Mouse (Mus musculus): ENCODE results near the gene Dcaf8.

Dcaf8 gene

GRCm38 (mm10) chr1:172198316-172198715 lies 50.4 kb downstream of the Dcaf8 start:
- no peak for DNase-seq

DNA sequence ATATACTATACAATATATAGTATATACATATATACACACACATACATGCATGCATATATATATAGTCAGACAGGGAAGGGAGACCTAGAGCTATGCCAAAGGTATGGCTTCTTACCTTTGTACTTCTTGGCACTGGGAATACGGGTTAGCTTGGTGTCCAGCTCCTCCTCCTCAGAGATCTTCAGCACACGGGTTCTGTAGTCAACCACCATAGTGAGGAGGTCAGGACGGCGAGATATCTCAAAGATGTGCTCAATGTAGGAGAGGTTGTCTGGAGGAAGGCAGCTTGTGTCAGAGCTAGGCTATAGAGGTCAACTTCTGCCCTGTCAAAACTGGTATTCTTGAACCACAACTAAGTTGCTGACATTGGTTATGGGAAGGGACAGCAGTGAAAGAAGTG lies 51.1 kb downstream of the Dcaf8 start:
- DNase-seq, result no peak

DNA sequence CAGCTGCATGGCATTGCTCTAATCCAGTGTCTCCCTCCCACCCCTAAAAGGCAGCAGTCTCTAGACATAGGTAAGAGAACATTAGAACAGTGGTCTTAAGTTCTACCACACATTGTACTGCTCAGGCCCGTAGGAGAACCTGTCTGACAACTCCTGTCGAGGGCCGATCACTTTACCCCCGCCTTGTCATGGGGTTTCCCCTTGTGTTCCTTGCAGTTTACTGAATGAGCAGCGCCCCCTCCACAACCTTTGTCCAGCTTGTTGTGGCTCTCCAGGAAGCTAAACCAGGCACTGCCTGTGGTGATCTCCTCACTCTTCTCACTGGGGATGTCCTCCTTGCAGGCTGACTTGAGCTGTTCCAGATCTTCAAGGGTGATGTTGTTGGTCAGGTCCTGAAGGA lies 52.3 kb downstream of the Dcaf8 start:
- peak; percentile 43 to 55 for DNase-seq

DNA sequence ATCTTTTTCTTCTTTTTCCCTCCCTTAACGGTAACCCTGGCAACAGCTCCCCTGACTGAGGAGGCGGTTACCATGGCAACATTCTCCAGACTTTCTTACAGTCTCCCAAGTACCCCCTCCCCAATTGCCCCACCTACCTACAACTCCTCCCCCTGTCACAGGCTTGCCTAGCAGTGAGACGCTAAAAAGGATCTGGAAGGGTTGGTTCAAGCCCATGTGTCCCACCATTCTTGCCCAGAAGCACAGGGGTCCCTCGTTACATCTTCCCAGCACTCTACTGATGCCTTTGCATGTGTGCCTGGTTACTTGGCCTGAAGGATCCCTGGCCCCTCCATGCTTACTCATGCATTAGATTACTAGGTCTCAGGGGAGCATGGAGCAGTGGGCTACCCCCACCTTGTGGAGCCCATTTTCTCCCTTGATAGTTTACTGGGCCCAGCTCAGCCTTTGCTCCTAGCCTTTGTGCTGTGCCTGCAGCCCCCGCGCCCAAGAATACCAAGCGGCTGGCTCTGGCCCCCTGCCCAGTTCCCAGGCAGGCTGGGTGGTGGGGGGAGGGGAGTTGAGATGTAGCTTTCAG lies 53.1 kb downstream of the Dcaf8 start:
- DNase-seq, result no peak

DNA sequence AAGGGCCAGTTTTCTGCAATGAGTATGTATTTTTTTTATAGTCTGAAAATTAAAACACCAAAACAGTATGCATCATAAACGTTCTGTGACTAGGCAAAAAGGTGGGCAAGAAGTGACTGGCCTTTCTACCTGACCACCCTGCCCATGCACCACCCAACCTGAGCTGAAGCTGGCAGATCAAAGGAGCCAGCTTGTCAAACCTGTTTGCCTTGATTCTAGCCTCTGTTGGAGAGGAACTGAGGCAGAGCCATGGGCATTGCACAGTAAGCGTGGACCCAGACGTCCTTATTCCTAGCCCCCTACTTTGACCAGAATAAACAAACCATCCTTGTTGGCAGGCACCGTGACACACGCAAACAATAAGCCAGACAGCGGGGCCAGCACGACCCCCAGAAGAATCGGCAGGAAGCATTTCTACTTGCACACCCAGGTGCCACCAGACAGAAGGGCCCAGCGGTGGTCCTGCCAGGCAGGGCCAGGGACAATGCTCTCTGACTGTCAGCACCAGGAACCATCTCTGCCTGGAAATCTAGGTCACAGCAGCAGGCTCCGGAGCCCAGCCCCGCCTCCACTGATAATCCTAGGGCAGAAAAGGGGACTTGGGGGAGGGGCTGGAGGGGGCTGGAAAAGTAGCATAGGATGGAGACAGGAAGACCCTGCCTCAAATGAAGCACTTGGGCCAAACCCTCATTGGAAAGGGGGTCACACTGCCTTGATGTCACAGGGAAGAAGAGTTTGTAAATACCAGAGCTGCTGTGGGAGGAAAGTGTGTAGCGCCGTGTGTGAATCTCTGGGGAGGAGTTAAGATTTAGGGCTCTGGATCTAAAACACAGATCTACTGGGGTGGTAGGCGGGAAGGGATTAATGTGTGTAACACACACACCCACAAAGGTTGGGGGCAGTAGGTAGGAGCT lies 54.3 kb downstream of the Dcaf8 start:
- no peak for DNase-seq

- DNase-seq, result no peak
These were observed 55.1 kb downstream of the Dcaf8 start for GRCm38 (mm10) chr1:172202894-172203522.

GRCm38 (mm10) chr1:172203566-172203965 lies 55.7 kb downstream of the Dcaf8 start:
- no peak for DNase-seq

GRCm38 (mm10) chr1:172204033-172204813 lies 56.3 kb downstream of the Dcaf8 start:
- DNase-seq, result no peak

GRCm38 (mm10) chr1:172204814-172205740 lies 57.2 kb downstream of the Dcaf8 start:
- no peak for DNase-seq

- no peak for DNase-seq
These were observed 57.8 kb downstream of the Dcaf8 start for GRCm38 (mm10) chr1:172205741-172206087.

- DNase-seq, result peak; percentile 86 to 89
These were observed 58.4 kb downstream of the Dcaf8 start, which contains the start of gene Pea15a for GRCm38 (mm10) chr1:172206141-172206917. Gene Pea15a (minus strand): TSS chr1:172206804.

- no peak for DNase-seq
These were observed 59.3 kb downstream of the Dcaf8 start for GRCm38 (mm10) chr1:172207111-172207584.

GRCm38 (mm10) chr1:172212776-172213175 lies 64.9 kb downstream of the Dcaf8 start:
- DNase-seq, result no peak

GRCm38 (mm10) chr1:172213771-172214170 lies 65.9 kb downstream of the Dcaf8 start:
- DNase-seq, result no peak

GRCm38 (mm10) chr1:172214748-172215147 lies 66.9 kb downstream of the Dcaf8 start:
- DNase-seq, result peak in 1 of 2 experiments; percentile 36

DNA sequence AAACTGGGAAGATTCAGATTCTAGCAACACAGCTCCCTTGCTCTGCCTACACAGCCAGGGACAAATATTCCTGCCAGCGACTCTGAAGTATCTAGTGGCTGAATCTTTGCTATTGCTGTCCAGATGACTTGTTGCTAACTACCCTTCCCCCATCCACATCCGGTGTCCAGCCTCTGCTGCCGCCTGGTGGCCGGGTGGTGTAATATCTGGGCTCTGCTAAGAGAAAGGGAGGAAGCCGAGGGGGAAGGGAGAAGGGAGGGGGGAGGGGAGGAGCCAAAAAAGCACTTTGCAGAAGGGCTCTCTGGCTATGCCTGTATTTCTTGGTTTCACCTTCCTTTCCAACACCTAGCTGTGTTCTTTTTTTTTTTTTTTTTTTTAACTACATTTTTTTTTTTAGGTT lies 69.3 kb downstream of the Dcaf8 start:
- peak; percentile 94 to 96 for DNase-seq

DNA sequence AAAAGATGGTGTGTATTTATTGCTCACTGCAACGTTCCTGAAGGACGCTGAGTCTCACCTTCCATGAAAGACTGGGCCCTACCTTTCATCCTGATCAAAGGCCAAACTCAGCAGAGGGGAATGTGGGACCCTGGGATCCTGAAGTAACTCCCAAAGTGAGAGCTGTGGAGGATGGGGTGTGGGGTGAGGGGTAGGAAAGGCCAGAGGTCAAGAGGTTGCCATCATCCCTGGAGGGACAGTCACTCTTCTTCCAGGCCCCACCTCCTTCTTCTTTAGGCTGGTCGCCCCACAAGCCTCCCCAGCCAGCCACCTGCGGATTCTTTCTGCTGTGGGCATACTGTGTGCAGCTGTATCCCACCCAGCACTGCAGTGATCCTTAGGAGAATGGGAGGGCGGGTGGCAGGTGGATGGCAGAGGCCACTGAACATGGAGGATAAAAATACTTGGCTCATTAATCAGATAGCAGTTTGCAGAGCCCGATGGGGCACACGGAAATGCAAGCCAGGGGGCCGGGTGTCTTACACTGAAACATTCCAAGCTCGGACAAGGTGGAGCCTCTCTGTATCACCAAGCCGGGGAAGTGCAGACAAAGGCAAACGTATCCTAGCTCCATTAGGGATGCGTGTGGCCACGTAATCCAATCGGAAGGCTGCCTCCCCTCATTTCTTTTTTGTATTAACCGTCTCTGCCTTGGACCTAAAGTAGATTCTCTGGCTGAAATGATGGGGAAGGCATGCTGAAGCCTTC lies 70.5 kb downstream of the Dcaf8 start:
- DNase-seq, result no peak

- DNase-seq, result no peak
These were observed 71.8 kb downstream of the Dcaf8 start, which contains the start of gene Casq1 for GRCm38 (mm10) chr1:172219451-172220406. Gene Casq1 (minus strand): TSS chr1:172219868.

GRCm38 (mm10) chr1:172220414-172220813 lies 72.5 kb downstream of the Dcaf8 start:
- peak; percentile 70 to 84 for DNase-seq
